Mouse (Mus musculus) forebrain, embryonic 14.5 days (tissue): ENCODE results near the gene Olfr113. TPM values are rescaled to one million over a fixed set of nuclear protein-coding genes. Genes with fewer than 3 reads are reported as not detected.
"Not testable (repeated sequence)": the region's sequence is repeated elsewhere in the genome, so short reads cannot be mapped to it uniquely, and the experiment has no call there.

Experiments
- ATAC-seq: fragments of 200-750 bp; cut with Nextera tagmentation; 2 replicates; pipeline ENCODE4 v1.8.0; 2017; ENCODE audit warnings: mild to moderate bottlenecking, moderate library complexity
- DNase-seq: peaks from one replicate; pipeline ENCODE4 v3.0.0-alpha.2; 2015; ENCODE audit warnings: low spot score
- H3K27ac ChIP-seq: fragments of 300-500 bp; sonication (generic); 2 replicates; pipeline ENCODE4 v1.5.1; 2014; ENCODE audit warnings: low read depth, mild to moderate bottlenecking, control low read depth, low read length, moderate library complexity
- H3K27me3 ChIP-seq: fragments of 300-500 bp; sonication (generic); replicated peaks from 2 replicates; pipeline ENCODE4 v1.6.1; 2014; ENCODE audit warnings: low read length, control low read depth, mixed read lengths; ENCODE audit not compliant: control insufficient read depth, insufficient read depth
- H3K36me3 ChIP-seq: fragments of 300-500 bp; sonication (generic); 2 replicates; pipeline ENCODE4 v1.6.1; 2014; ENCODE audit warnings: low read length, control low read depth; ENCODE audit not compliant: control insufficient read depth, insufficient read depth
- H3K4me1 ChIP-seq: fragments of 300-500 bp; sonication (generic); 2 replicates; pipeline ENCODE4 v1.6.1; 2014; ENCODE audit warnings: antibody characterized with exemption, low read length, control low read depth; ENCODE audit not compliant: control insufficient read depth, insufficient read depth
- H3K4me2 ChIP-seq: fragments of 300-500 bp; sonication (generic); 2 replicates; pipeline ENCODE4 v1.6.1; 2014; ENCODE audit warnings: mild to moderate bottlenecking, control low read depth, low read length
- H3K4me3 ChIP-seq: fragments of 300-500 bp; sonication (generic); 2 replicates; pipeline ENCODE4 v1.5.1; 2014; ENCODE audit warnings: low read depth, low read length, control low read depth
- H3K9ac ChIP-seq: fragments of 300-500 bp; sonication (generic); 2 replicates; pipeline ENCODE4 v1.6.1; 2014; ENCODE audit warnings: mild to moderate bottlenecking, low read length, control low read depth, moderate library complexity
- H3K9me3 ChIP-seq: fragments of 300-500 bp; sonication (generic); replicated peaks from 2 replicates; pipeline ENCODE4 v1.6.1; 2016; ENCODE audit warnings: low read length, control low read depth, mixed read lengths; ENCODE audit not compliant: control insufficient read depth
- WGBS: fragments of 180-500 bp; shearing (Covaris S2); extraction: QIAGEN DNeasy Blood & Tissue Kit; methylation state at CpG from one replicate; pipeline ENCODE4 v1.1.7; 2014; 5-methylcytosine and 5-hydroxymethylcytosine counted together
- polyA plus RNA-seq: library from polyadenylated mRNA; unstranded; fragments of >200 nt; fragmentation: Nextera tagmentation; extraction: Ambion mirVana; gene quantifications from 2 replicates; pipeline ENCODE4 v1.2.1, GENCODE M21; 2014

Olfr113 gene
- polyA plus RNA-seq, 1 experiment from 2014 or later, result not detected

GRCm38 (mm10) chr17:37525427-37525826 lies 52.0 kb downstream of the Olfr113 start:
- H3K27ac ChIP-seq, ATAC-seq, H3K4me3 ChIP-seq, H3K4me2 ChIP-seq, H3K27me3 ChIP-seq, H3K9ac ChIP-seq, DNase-seq, H3K4me1 ChIP-seq, H3K9me3 ChIP-seq, H3K36me3 ChIP-seq: not testable (repeated sequence)
- WGBS, result 72% methylated on average over 1 of the region's 1 CpGs

- not testable (repeated sequence) for DNase-seq, H3K4me2 ChIP-seq, H3K4me1 ChIP-seq, H3K27ac ChIP-seq, H3K4me3 ChIP-seq, ATAC-seq, H3K9ac ChIP-seq, H3K27me3 ChIP-seq, H3K9me3 ChIP-seq, H3K36me3 ChIP-seq
These were observed 52.9 kb downstream of the Olfr113 start for GRCm38 (mm10) chr17:37524612-37525011.

Other genes starting within 250 kb of the Olfr113 start
- not detected in 2 replicates for gene Olfr103, start 238.0 kb downstream of the Olfr113 start, polyA plus RNA-seq
- gene Olfr104-ps, start 218.1 kb downstream of the Olfr113 start, polyA plus RNA-seq, result not detected in 2 replicates
- not detected in 2 replicates for gene Olfr105-ps, start 198.6 kb downstream of the Olfr113 start, polyA plus RNA-seq
- gene Olfr106-ps, start 187.3 kb downstream of the Olfr113 start, polyA plus RNA-seq, result not detected in 2 replicates
- gene Olfr107, start 178.4 kb downstream of the Olfr113 start, polyA plus RNA-seq, result not detected in 2 replicates
- gene Olfr108, start 132.2 kb downstream of the Olfr113 start, polyA plus RNA-seq, result not detected in 2 replicates
- not detected in 2 replicates for gene Olfr109, start 118.7 kb downstream of the Olfr113 start, polyA plus RNA-seq
- not detected in 2 replicates for gene H2-M2, start 94.1 kb downstream of the Olfr113 start, polyA plus RNA-seq
- not detected in 2 replicates for gene Olfr110, start 85.2 kb downstream of the Olfr113 start, polyA plus RNA-seq
- gene Olfr111, start 69.6 kb downstream of the Olfr113 start, polyA plus RNA-seq, result not detected in 2 replicates
- gene Olfr112, start 8.2 kb downstream of the Olfr113 start, polyA plus RNA-seq, result not detected in 2 replicates
- not detected in 2 replicates for gene Olfr114, start 15.1 kb upstream of the Olfr113 start, polyA plus RNA-seq
- not detected in 2 replicates for gene Olfr115, start 49.4 kb upstream of the Olfr113 start, polyA plus RNA-seq
- not detected in 2 replicates for gene Olfr116, start 49.5 kb upstream of the Olfr113 start, polyA plus RNA-seq
- not detected in 2 replicates for gene Olfr117, start 86.1 kb upstream of the Olfr113 start, polyA plus RNA-seq
- not detected in 2 replicates for gene Olfr118, start 89.3 kb upstream of the Olfr113 start, polyA plus RNA-seq
- not detected in 2 replicates for gene Olfr119, start 118.9 kb upstream of the Olfr113 start, polyA plus RNA-seq
- not detected in 2 replicates for gene Olfr120, start 144.1 kb upstream of the Olfr113 start, polyA plus RNA-seq
- gene Olfr121, start 171.2 kb upstream of the Olfr113 start, polyA plus RNA-seq, result not detected in 2 replicates
- not detected in 2 replicates for gene Olfr122, start 190.9 kb upstream of the Olfr113 start, polyA plus RNA-seq
- gene Olfr123, start 215.9 kb upstream of the Olfr113 start, polyA plus RNA-seq, result not detected in 2 replicates
- gene Olfr124, start 222.2 kb upstream of the Olfr113 start, polyA plus RNA-seq, result not detected in 2 replicates